Mouse (Mus musculus) embryonic facial prominence, embryonic 14.5 days (tissue): ENCODE results near the gene Amigo1. TPM values are rescaled to one million over a fixed set of nuclear protein-coding genes. Genes with fewer than 3 reads are reported as not detected.
A peak's percentile ranks its signal among the peaks of the same experiment; 100 is the strongest.

ENCODE experiments used
- ATAC-seq: fragments of 200-750 bp; cut with Nextera tagmentation; 2 replicates; pipeline ENCODE4 v1.8.0; 2017; ENCODE audit warnings: low read depth, moderate number of reproducible peaks, moderate TSS enrichment
- DNase-seq: peaks from one replicate; pipeline ENCODE4 v3.0.0-alpha.2; 2015; ENCODE audit warnings: low spot score
- H3K27ac ChIP-seq: fragments of 300-500 bp; sonication (generic); replicated peaks from 2 replicates; pipeline ENCODE4 v1.5.1; 2014; ENCODE audit warnings: low read depth, mild to moderate bottlenecking, low read length, moderate library complexity
- H3K27me3 ChIP-seq: fragments of 300-500 bp; sonication (generic); replicated peaks from 2 replicates; pipeline ENCODE4 v1.6.1; 2014; ENCODE audit warnings: low read length; ENCODE audit not compliant: control insufficient read depth, insufficient read depth
- H3K36me3 ChIP-seq: fragments of 300-500 bp; sonication (generic); 2 replicates; pipeline ENCODE4 v1.6.1; 2014; ENCODE audit warnings: low read length, mixed read lengths; ENCODE audit not compliant: control insufficient read depth, insufficient read depth
- H3K4me1 ChIP-seq: fragments of 300-500 bp; sonication (generic); 2 replicates; pipeline ENCODE4 v1.6.1; 2014; ENCODE audit warnings: antibody characterized with exemption, low read length; ENCODE audit not compliant: control insufficient read depth, insufficient read depth
- H3K4me2 ChIP-seq: fragments of 300-500 bp; sonication (generic); 2 replicates; pipeline ENCODE4 v1.6.1; 2014; ENCODE audit warnings: low read depth, mild to moderate bottlenecking, low read length, moderate library complexity, mixed read lengths
- H3K4me3 ChIP-seq: fragments of 300-500 bp; sonication (generic); 2 replicates; pipeline ENCODE4 v1.5.1; 2014; ENCODE audit warnings: low read depth, mild to moderate bottlenecking, low read length
- H3K9ac ChIP-seq: fragments of 300-500 bp; sonication (generic); 2 replicates; pipeline ENCODE4 v1.6.1; 2014; ENCODE audit warnings: low read depth, mild to moderate bottlenecking, low read length, moderate library complexity, mixed read lengths
- H3K9me3 ChIP-seq: fragments of 300-500 bp; sonication (generic); 2 replicates; pipeline ENCODE4 v1.6.1; 2016; ENCODE audit warnings: low read length; ENCODE audit not compliant: control insufficient read depth
- whole genome bisulfite sequencing: fragments of 180-500 bp; shearing (Covaris S2); extraction: QIAGEN DNeasy Blood & Tissue Kit; methylation state at CpG from one replicate; pipeline ENCODE4 v1.1.7; 2014; 5-methylcytosine and 5-hydroxymethylcytosine counted together
- polyA plus RNA-seq: library from polyadenylated mRNA; unstranded; fragments of >200 nt; fragmentation: Nextera tagmentation; extraction: Ambion mirVana; gene quantifications from 2 replicates; pipeline ENCODE4 v1.2.1, GENCODE M21; 2014

Amigo1 gene
- polyA plus RNA-seq, 1 experiment from 2014 or later: 5.1 TPM

DNA sequence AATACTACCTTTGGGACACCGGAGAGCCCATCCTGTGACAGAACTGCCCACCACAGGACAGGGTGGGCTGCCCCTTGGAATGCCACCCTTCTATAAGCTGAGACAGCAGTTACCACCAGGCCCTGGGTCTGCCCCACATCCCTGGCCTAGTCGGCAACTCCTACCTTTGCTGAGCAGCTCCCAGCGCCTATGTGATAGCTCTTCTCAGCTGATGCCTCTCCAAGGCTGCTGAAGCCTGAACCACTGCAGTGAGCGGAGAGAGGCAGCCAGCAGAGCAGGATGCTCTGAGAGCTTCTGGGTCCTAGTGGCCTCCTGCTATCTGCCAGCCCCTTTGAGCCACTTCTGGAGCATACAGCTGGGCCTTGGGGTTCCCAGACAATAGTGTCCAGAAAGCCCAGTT lies 31.5 kb upstream of the Amigo1 start, which contains the start of gene Gpr61:
Gpr61 (minus strand) TSS at position 227 of the 400 bp plus-strand sequence.
- H3K9ac ChIP-seq: no peak within 1 kb of the TSS
- no peak for ATAC-seq
- H3K27me3 ChIP-seq: no peaks in the 10 kb centered on the region
- H3K4me2 ChIP-seq: no peak within 1 kb of the TSS
- H3K9me3 ChIP-seq: no peaks in the 10 kb centered on the region
- H3K36me3 ChIP-seq: no peaks in the 10 kb centered on the region
- DNase-seq: no peak
- H3K4me3 ChIP-seq: no peak within 1 kb of the TSS
- no peak within 1 kb of the TSS for H3K27ac ChIP-seq
- no peaks in the 10 kb centered on the region for H3K4me1 ChIP-seq
- WGBS: 28% methylated on average over 4 of the region's 4 CpGs

- Histone ChIP-seq H3K27ac (no peak overlapping the region), H3K36me3 (no peaks in the 10 kb centered on the region), H3K9ac (0 out of 2 replicates have a peak overlapping the region, but pooled peaks have one; percentile 27), H3K27me3 (no peaks in the 10 kb centered on the region), H3K4me3 (no peak overlapping the region), H3K4me1 (no peaks in the 10 kb centered on the region), H3K9me3 (no peaks in the 10 kb centered on the region), H3K4me2 (no peak overlapping the region)
- 66% methylated on average over 9 of the region's 9 CpGs for WGBS
- ATAC-seq: peak; percentile 51
- peak; percentile 29 for DNase-seq
Observed at GRCm38 (mm10) chr3:108158383-108159037, 27.6 kb upstream of the Amigo1 start.

GRCm38 (mm10) chr3:108164091-108164490 lies 22.0 kb upstream of the Amigo1 start:
- Histone ChIP-seq H3K4me3 (no peak overlapping the region), H3K27me3 (no peaks in the 10 kb centered on the region), H3K9ac (no peak overlapping the region), H3K9me3 (no peaks in the 10 kb centered on the region), H3K4me2 (no peak overlapping the region), H3K36me3 (no peaks in the 10 kb centered on the region), H3K4me1 (peaks cover 26% of the 10 kb centered on the region), H3K27ac (no peak overlapping the region)
- DNase-seq: no peak
- 55% methylated on average over 5 of the region's 5 CpGs for WGBS
- ATAC-seq: no peak

DNA sequence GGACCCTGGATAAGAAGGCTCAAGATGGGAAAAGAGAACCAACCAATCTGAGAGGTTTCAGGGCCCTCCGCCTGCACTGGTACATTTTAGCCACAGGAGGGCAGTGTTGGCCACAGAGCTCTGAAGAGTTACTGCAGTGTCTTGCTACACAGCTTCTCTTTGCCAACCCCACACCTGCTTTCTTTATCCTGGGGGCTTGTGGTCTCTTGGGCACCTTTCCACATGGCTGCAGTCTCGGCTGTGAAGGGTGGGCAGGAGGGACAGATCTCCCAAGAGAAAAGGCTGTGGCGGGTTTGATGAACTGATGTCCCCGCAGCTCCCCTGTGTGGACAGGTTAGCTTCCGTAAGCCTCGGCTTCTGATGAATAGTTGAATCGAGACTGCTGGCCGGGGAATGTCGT lies 21.3 kb upstream of the Amigo1 start:
- H3K36me3 ChIP-seq: no peaks in the 10 kb centered on the region
- peaks cover 26% of the 10 kb centered on the region for H3K4me1 ChIP-seq
- H3K9ac ChIP-seq: no peak overlapping the region
- DNase-seq (peak; percentile 85), ATAC-seq (peak; percentile 61)
- 13% methylated on average over 9 of the region's 9 CpGs for WGBS
- H3K9me3 ChIP-seq: no peaks in the 10 kb centered on the region
- no peaks in the 10 kb centered on the region for H3K27me3 ChIP-seq
- no peak overlapping the region for H3K27ac ChIP-seq
- peak overlapping the region; percentile 46 for H3K4me2 ChIP-seq
- H3K4me3 ChIP-seq: peak overlapping the region; percentile 19

DNA sequence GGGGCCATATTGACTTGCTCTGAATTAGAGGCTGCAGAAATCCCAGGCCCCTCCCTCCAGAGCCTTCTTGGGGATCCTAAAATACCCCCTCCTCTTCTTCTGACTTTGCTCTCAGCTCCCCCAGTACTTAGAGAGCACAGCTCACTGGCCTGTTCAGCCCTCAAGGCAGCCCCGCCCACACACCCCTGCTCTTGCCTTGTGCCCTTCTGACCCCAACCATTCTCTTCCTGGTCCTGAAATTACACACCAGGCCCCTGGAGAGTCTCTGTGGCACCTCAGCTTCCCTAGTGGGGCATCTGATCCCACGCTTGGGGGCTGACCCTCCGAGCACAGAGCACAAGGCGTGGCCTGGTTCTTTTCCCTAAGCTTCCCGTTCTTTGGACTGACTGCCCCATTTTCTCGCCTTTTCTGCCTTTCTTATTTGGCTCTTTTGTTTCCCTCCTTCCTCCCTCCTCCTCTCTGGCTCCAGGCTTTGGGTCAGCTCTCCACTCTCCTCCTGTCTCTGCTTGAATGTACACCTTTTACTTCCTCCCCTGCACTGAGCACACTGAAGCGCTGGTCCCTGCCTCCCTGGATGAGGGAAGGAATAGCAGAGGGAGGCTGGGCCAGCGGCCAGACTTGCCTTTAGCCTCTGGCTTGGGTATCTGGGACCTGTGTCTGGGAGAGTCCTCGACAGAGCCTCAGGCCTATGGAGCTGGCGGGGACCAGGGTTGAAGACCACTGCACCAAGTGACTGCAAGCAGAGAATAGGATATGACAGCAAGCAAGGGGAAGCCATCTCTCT lies 20.4 kb upstream of the Amigo1 start:
- peak; percentile 36 for DNase-seq
- peaks cover 26% of the 10 kb centered on the region for H3K4me1 ChIP-seq
- peak; percentile 23 for ATAC-seq
- H3K27me3 ChIP-seq: no peaks in the 10 kb centered on the region
- H3K4me3 ChIP-seq: no peak overlapping the region
- no peaks in the 10 kb centered on the region for H3K36me3 ChIP-seq
- 25% methylated on average over 10 of the region's 10 CpGs for WGBS
- no peak overlapping the region for H3K4me2 ChIP-seq
- no peak overlapping the region for H3K9ac ChIP-seq
- peak overlapping the region; percentile 31; the same call in 1 of the 2 replicates for H3K27ac ChIP-seq
- H3K9me3 ChIP-seq: no peaks in the 10 kb centered on the region

- 6% methylated on average over 8 of the region's 11 CpGs for WGBS
- H3K27ac ChIP-seq: peak overlapping the region; percentile 49
Observed at GRCm38 (mm10) chr3:108166486-108167211, 19.5 kb upstream of the Amigo1 start.

DNA sequence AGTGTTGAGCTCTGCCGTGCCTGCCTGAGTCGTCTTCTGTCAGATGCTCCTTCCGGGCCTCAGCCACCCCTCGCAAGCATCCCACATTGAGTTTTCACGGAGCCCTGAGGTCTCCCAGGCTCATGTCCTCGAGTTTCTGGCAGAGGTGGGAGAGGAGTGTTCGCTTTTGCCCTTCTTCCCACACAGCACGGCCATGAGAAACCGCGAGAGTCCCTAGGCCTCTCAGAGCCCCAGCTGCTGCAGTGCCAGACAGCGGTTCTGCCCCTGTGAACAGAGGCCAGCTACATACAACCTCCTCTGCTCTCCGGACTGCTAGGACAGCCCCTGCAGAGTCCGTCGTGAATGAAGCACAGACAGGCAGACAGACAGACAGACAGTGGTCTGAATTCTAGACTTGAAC lies 18.6 kb upstream of the Amigo1 start:
- DNase-seq (peak; percentile 51), ATAC-seq (no peak)
- Histone ChIP-seq H3K9me3 (no peaks in the 10 kb centered on the region), H3K4me3 (no peak overlapping the region), H3K27me3 (no peaks in the 10 kb centered on the region), H3K4me1 (peaks cover 26% of the 10 kb centered on the region), H3K36me3 (no peaks in the 10 kb centered on the region), H3K9ac (peak overlapping the region; percentile 32), H3K4me2 (no peak overlapping the region), H3K27ac (peak overlapping the region; percentile 49; the same call in 1 of the 2 replicates)
- WGBS: 22% methylated on average over 14 of the region's 14 CpGs

More at GRCm38 (mm10) chr3:108166486-108167211, 19.5 kb upstream of the Amigo1 start:
- Histone ChIP-seq H3K4me2 (no peak overlapping the region), H3K4me3 (no peak overlapping the region), H3K27me3 (no peaks in the 10 kb centered on the region), H3K9ac (no peak overlapping the region), H3K4me1 (peaks cover 26% of the 10 kb centered on the region), H3K36me3 (no peaks in the 10 kb centered on the region), H3K9me3 (no peaks in the 10 kb centered on the region)
- DNase-seq (peak; percentile 87), ATAC-seq (peak; percentile 72)

GRCm38 (mm10) chr3:108169199-108169598 lies 16.9 kb upstream of the Amigo1 start:
- ATAC-seq (no peak), DNase-seq (peak; percentile 23)
- Histone ChIP-seq H3K27ac (no peak overlapping the region), H3K4me2 (no peak overlapping the region), H3K4me3 (no peak overlapping the region), H3K36me3 (no peaks in the 10 kb centered on the region), H3K27me3 (no peaks in the 10 kb centered on the region), H3K9me3 (no peaks in the 10 kb centered on the region), H3K9ac (no peak overlapping the region), H3K4me1 (peaks cover 27% of the 10 kb centered on the region)
- WGBS: 36% methylated on average over 3 of the region's 3 CpGs
